Mouse (Mus musculus) liver, embryonic 14.5 days (tissue): ENCODE results near the gene Fitm2. TPM values are rescaled to one million over a fixed set of nuclear protein-coding genes. Genes with fewer than 3 reads are reported as not detected.

Experiments
- ATAC-seq: fragments of 200-750 bp; cut with Nextera tagmentation; 2 replicates; pipeline ENCODE4 v1.8.0; 2017; ENCODE audit warnings: moderate number of reproducible peaks, mild to moderate bottlenecking, moderate library complexity; ENCODE audit not compliant: insufficient read depth
- DNase-seq, 3 experiments: peaks; one replicate each; pipeline ENCODE4 v3.0.0-alpha.2; 2012 to 2013; ENCODE audit warnings: low read depth in 3 of 3, low spot score in 3 of 3
- H3K27ac ChIP-seq: fragments of 300-500 bp; sonication (generic); 2 replicates; pipeline ENCODE4 v1.5.1; 2014; ENCODE audit warnings: moderate library complexity, mild to moderate bottlenecking, control low read depth, inconsistent platforms
- H3K27me3 ChIP-seq: fragments of 300-500 bp; sonication (generic); 2 replicates; pipeline ENCODE4 v1.6.1; 2014; ENCODE audit warnings: mild to moderate bottlenecking, low read length, moderate library complexity; ENCODE audit not compliant: control insufficient read depth, insufficient read depth
- H3K36me3 ChIP-seq: fragments of 300-500 bp; sonication (generic); replicated peaks from 2 replicates; pipeline ENCODE4 v1.6.1; 2014; ENCODE audit warnings: low read depth; ENCODE audit not compliant: control insufficient read depth, insufficient read depth
- H3K4me1 ChIP-seq, 2 experiments: fragments of 200-500 bp in 1 of 2; fragments of 300-500 bp in 1 of 2; sonication (generic) in 1 of 2; replicated peaks; 2 replicates each; pipeline ENCODE4 v1.6.1; 2012 to 2014; ENCODE audit warnings: antibody characterized with exemption in 1 of 2, inconsistent platforms in 1 of 2, low read length in 1 of 2; ENCODE audit not compliant: control insufficient read depth in 2 of 2, insufficient read depth in 2 of 2
- H3K4me2 ChIP-seq: fragments of 300-500 bp; sonication (generic); 2 replicates; pipeline ENCODE4 v1.6.1; 2014; ENCODE audit warnings: low read depth, mild to moderate bottlenecking, control low read depth, moderate library complexity
- H3K4me3 ChIP-seq, 2 experiments: fragments of 200-500 bp in 1 of 2; fragments of 300-500 bp in 1 of 2; sonication (generic) in 1 of 2; 2 replicates each; pipeline ENCODE4 v1.5.1; 2012 to 2014; ENCODE audit warnings: low read depth in 2 of 2, low read length in 2 of 2, mild to moderate bottlenecking in 2 of 2, control low read depth in 1 of 2, inconsistent platforms in 1 of 2, moderate library complexity in 1 of 2; ENCODE audit not compliant: insufficient read depth in 1 of 2
- H3K9ac ChIP-seq: fragments of 300-500 bp; sonication (generic); replicated peaks from 2 replicates; pipeline ENCODE4 v1.6.1; 2014; ENCODE audit warnings: mild to moderate bottlenecking, control low read depth, moderate library complexity
- H3K9me3 ChIP-seq: fragments of 300-500 bp; sonication (generic); 2 replicates; pipeline ENCODE4 v1.6.1; 2016; ENCODE audit warnings: low read length, mixed read lengths; ENCODE audit not compliant: control insufficient read depth
- CTCF ChIP-seq: IDR thresholded peaks from 2 replicates; pipeline ENCODE4 v1.5.1; 2016; ENCODE audit warnings: antibody characterized with exemption, low read depth, control low read depth
- EP300 ChIP-seq: IDR thresholded peaks from 2 replicates; pipeline ENCODE4 v1.6.1; 2016; ENCODE audit warnings: antibody characterized with exemption, low read depth
- WGBS: fragments of 180-500 bp; shearing (Covaris S2); extraction: QIAGEN DNeasy Blood & Tissue Kit; methylation state at CpG from one replicate; pipeline ENCODE4 v1.1.7; 2014; ENCODE audit not compliant: insufficient replicate concordance; 5-methylcytosine and 5-hydroxymethylcytosine counted together
- polyA plus RNA-seq, 2 experiments: library from polyadenylated mRNA; depleted of rRNA in 1 of 2; stranded (reverse) in 1 of 2; unstranded in 1 of 2; fragments of >200 nt; fragmentation: Nextera tagmentation in 1 of 2; extraction: Ambion mirVana in 1 of 2; gene quantifications; 2 replicates each; pipeline versions ENCODE4 v1.2.1 to v1.2.3; 2012 to 2014

Fitm2 gene
- polyA plus RNA-seq, 2 experiments, result 1.9 to 3.1 TPM

DNA sequence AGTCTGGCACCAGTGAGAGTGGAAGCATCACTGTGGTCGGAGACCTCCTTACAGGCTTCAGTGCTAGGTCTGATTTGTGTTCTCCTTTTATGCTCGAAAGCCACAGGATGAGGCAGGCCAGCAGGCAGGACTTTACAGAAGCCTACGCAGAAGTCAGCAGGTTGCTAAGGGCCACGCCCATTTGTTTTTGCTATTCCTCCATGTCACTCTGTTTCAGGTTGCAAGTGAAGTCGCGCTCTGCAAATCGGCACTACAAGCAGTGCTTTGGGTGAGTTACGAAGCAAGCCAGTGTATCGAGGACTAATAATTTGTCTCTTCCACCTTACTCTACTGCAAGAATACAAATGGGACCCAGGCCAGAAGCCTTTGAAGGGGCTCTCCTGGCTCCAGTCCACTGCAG, 41.1 kb downstream of the Fitm2 start:
- H3K9me3 ChIP-seq, result no peaks in the 10 kb centered on the region
- ATAC-seq (no peak), DNase-seq (no peak)
- no peak overlapping the region for H3K4me2 ChIP-seq
- no peak overlapping the region for H3K9ac ChIP-seq
- H3K27me3 ChIP-seq, result no peaks in the 10 kb centered on the region
- no peak for TF ChIP-seq EP300
- TF ChIP-seq CTCF, result no peak
- 69% methylated on average over 9 of the region's 9 CpGs for WGBS
- no peak overlapping the region for H3K4me3 ChIP-seq
- no peaks in the 10 kb centered on the region for H3K4me1 ChIP-seq
- no peak overlapping the region for H3K27ac ChIP-seq
- no peaks in the 10 kb centered on the region for H3K36me3 ChIP-seq

DNA sequence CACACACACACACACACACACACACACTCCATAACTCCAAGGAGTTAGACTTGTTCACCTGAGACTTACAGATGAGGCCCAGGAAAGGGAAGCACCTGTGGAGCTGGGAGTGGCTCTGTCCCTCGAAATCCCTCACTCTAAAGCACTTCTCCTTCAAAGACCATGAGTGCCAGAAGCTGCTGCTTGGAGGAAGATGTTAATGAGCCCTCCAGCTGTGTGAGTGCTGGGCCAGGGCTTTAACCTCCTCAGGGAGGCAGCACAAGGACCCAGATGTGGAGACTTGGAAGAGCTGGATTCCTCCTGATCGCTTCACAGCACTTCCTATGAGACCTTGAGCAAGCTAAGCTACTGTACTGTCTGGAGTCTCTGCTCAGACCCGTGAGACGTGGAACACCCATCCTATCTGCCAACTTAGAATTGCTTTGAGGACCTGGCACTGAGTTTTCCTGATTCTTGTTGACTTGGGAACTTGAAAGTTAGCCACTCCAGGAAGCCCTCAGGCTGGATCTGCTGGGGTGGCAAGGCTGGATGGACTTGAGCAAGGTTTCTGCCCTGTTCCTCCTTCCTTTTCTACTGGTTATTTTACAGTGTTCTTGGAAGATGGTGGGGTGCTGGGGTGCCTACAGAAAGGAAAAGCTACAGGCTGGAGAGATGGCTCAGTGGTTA, 44.0 kb downstream of the Fitm2 start:
- 34% methylated on average over 4 of the region's 4 CpGs for WGBS
- Histone ChIP-seq H3K9me3 (no peaks in the 10 kb centered on the region), H3K36me3 (no peaks in the 10 kb centered on the region), H3K4me2 (no peak overlapping the region), H3K9ac (no peak overlapping the region), H3K4me3 (no peak overlapping the region), H3K27ac (no peak overlapping the region), H3K4me1 (no peaks in the 10 kb centered on the region), H3K27me3 (no peaks in the 10 kb centered on the region)
- ATAC-seq (no peak), DNase-seq (no peak)
- no peak for TF ChIP-seq CTCF
- no peak for TF ChIP-seq EP300

DNA sequence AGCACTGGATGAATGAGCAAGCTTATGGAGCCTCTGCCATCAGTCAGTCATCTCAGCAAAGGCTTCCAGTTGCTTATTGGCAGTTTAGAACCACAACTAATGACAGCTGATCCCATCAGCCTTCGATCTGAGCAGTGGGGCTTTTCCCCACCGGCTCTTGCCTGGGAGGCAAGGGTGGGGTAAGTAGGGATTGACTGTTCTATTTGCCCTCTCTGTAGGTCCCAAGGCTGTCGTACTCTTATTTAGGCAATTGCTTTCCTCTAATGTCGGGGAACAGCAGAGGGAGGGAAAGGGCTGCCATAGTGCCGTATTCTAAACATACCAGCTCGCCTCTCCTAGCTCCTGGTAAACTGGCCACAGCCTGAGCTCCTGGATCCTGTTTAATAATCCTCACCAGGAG, 47.8 kb downstream of the Fitm2 start, which contains the start of gene Oser1:
TSS of gene Oser1 (minus strand) at position 101 of the 400 bp plus-strand sequence.
- WGBS, result 65% methylated on average over 6 of the region's 6 CpGs
- no peaks in the 10 kb centered on the region for H3K27me3 ChIP-seq
- no peak within 1 kb of the TSS for H3K9ac ChIP-seq
- ATAC-seq, result no peak
- no peaks in the 10 kb centered on the region for H3K36me3 ChIP-seq
- H3K4me1 ChIP-seq, result peaks cover 2 to 5% of the 10 kb centered on the region in 2 experiments; a peak in 2 of 4 replicates
- H3K4me2 ChIP-seq, result no peak within 1 kb of the TSS
- H3K4me3 ChIP-seq, result no peak within 1 kb of the TSS
- H3K27ac ChIP-seq, result no peak within 1 kb of the TSS
- no peak for DNase-seq
- TF ChIP-seq CTCF (no peak), EP300 (no peak)
- no peaks in the 10 kb centered on the region for H3K9me3 ChIP-seq

DNA sequence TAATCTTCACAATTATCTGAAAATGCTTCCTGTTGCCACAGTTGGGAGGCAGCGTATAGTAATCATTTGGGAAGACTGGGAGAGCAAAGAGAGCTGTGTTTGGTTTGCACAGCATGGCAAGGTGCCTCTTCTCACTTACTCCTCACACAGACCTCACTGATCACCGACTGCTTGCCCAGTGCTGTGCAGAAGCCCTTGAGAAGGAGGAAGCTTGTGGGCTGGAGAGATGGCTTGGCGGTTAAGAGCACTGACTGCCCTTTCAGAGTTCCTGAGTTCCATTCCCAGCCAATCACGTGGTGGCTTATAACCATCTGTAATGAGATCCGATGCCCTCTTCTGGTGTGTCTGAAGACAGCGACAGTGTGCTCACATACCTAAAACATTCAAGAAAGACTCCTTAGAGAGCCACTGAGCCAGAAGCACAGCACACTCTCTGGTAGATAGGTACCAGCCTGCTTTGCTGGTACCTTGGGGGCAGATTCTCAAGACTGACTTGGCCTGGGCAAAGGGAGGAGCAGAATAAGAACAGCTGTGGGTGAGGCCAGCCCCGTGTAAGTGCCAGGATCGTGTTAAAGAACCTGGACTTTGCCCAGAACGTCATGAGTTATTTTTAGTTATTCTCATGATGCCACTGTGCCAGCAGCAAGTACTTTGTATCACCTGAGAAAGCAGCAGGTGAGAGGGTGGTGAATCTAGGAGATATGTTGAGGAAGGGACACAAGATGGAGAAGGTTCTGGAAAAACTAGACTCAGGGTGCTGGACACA, 49.4 kb downstream of the Fitm2 start:
- DNase-seq (no peak), ATAC-seq (no peak)
- 49% methylated on average over 9 of the region's 9 CpGs for WGBS
- H3K4me1 ChIP-seq, result peaks cover 5 to 9% of the 10 kb centered on the region in 2 experiments; a peak in 3 of 4 replicates
- H3K36me3 ChIP-seq, result no peaks in the 10 kb centered on the region
- H3K9me3 ChIP-seq, result no peaks in the 10 kb centered on the region
- H3K9ac ChIP-seq, result no peak overlapping the region
- no peak overlapping the region for H3K4me2 ChIP-seq
- H3K4me3 ChIP-seq, result no peak overlapping the region
- no peaks in the 10 kb centered on the region for H3K27me3 ChIP-seq
- H3K27ac ChIP-seq, result no peak overlapping the region
- TF ChIP-seq CTCF (no peak), EP300 (no peak)

DNA sequence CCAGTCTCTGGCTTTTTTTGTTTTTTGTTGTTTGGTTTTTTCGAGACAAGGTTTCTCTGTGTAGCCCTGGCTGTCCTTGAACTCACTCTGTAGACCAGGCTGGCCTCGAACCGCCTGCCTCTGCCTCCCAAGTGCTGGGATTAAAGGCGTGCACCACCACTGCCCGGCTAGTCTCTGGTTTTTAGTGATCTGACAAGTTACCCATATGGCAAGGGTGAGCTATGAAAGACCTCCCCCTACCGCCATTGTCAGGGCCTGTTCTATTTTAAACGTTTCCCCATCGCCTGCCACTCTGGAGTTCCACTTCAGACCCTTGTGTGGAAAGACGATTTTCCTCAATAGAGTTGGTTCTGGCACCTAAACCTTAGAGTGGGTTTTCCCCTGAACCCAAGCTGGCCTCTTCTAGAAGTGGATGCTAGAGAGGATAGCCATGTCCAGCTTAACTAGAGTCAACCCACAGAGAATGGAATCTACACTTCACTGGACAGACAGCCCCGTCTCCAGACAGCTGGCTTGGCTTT, 52.0 kb downstream of the Fitm2 start:
- Histone ChIP-seq H3K9ac (peak overlapping the region; percentile 84), H3K9me3 (no peaks in the 10 kb centered on the region), H3K27me3 (no peaks in the 10 kb centered on the region), H3K4me3 (peak overlapping the region; percentile 79 to 92), H3K36me3 (no peaks in the 10 kb centered on the region), H3K4me2 (peak overlapping the region; percentile 88), H3K27ac (no peak overlapping the region), H3K4me1 (peaks cover 13% of the 10 kb centered on the region in 2 experiments; a peak in 3 of 4 replicates)
- 14% methylated on average over 10 of the region's 10 CpGs for WGBS
- ATAC-seq (no peak), DNase-seq (no peak)
- TF ChIP-seq EP300 (no peak), CTCF (no peak)
